Mouse (Mus musculus) small intestine, adult 2 months (tissue): Measurements from ENCODE around the gene Il10rb. TPM values are rescaled to one million over a fixed set of nuclear protein-coding genes. Genes with fewer than 3 reads are reported as not detected.

ENCODE experiments used
- H3K27ac ChIP-seq: fragments of 200-500 bp; 2 replicates; pipeline ENCODE4 v1.5.1; 2012; ENCODE audit warnings: low read depth, low read length, control low read depth, inconsistent platforms; ENCODE audit not compliant: insufficient read depth
- H3K27me3 ChIP-seq: fragments of 200-500 bp; 2 replicates; pipeline ENCODE4 v1.6.1; 2012; ENCODE audit warnings: mild to moderate bottlenecking, moderate library complexity, low read length, inconsistent platforms; ENCODE audit not compliant: control insufficient read depth, insufficient read depth
- H3K36me3 ChIP-seq: fragments of 200-500 bp; 2 replicates; pipeline ENCODE4 v1.6.1; 2012; ENCODE audit warnings: mild to moderate bottlenecking, low read length, control low read depth, inconsistent platforms; ENCODE audit not compliant: control insufficient read depth, insufficient read depth
- H3K4me1 ChIP-seq: fragments of 200-500 bp; 2 replicates; pipeline ENCODE4 v1.6.1; 2012; ENCODE audit warnings: low read length, inconsistent platforms, mixed read lengths; ENCODE audit not compliant: control insufficient read depth, insufficient read depth, insufficient read length
- H3K4me3 ChIP-seq: fragments of 200-500 bp; 2 replicates; pipeline ENCODE4 v1.5.1; 2012; ENCODE audit warnings: low read depth, mild to moderate bottlenecking, control low read depth, inconsistent platforms, low read length, moderate library complexity
- CTCF ChIP-seq: fragments of 200-500 bp; IDR thresholded peaks from 2 replicates; pipeline ENCODE4 v1.5.1; 2012; ENCODE audit warnings: low read depth, mild to moderate bottlenecking, control low read depth, inconsistent platforms, low read length, moderate library complexity, mixed read lengths; ENCODE audit not compliant: insufficient replicate concordance, insufficient read length; ENCODE audit errors: extremely low read depth
- POLR2A ChIP-seq: fragments of 200-500 bp; IDR thresholded peaks from 2 replicates; pipeline ENCODE4 v1.6.1; 2012; ENCODE audit warnings: low read depth, mild to moderate bottlenecking, control low read depth, inconsistent platforms, low read length, moderate library complexity
- WGBS: fragments of 180-500 bp; shearing (Covaris S2); methylation state at CpG from one replicate; pipeline ENCODE4 v1.1.7; 2018; 5-methylcytosine and 5-hydroxymethylcytosine counted together
- polyA plus RNA-seq: library from polyadenylated mRNA; depleted of rRNA; stranded (reverse); fragments of >200 nt; gene quantifications from 2 replicates; pipeline ENCODE4 v1.2.3, GENCODE M21; 2012

Il10rb gene
- polyA plus RNA-seq, 1 experiment, result 51.2 TPM

DNA sequence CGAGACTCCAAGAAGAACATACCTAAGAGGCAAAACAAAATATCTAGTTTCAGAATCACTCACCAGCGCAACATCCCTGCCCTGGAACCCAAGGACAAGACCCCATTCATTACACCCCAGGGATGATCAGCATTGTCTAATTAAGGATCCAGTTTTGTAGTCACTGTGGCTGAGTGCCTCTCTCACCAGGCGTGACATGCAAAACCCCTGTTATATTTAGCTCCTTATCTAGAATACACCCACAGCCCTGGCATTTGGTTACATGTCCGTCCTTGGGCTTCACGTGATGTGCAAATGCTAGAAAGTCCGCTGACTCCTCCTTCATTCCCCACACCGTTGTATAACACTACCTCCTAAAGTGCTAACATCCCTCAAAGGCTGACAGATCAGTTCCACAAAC lies 11.0 kb downstream of the Il10rb start:
- no peak overlapping the region for H3K27ac ChIP-seq
- peaks cover 75% of the 10 kb centered on the region for H3K36me3 ChIP-seq
- no peaks in the 10 kb centered on the region for H3K27me3 ChIP-seq
- WGBS, result 82% methylated on average over 7 of the region's 7 CpGs
- H3K4me1 ChIP-seq, result peaks cover 5% of the 10 kb centered on the region; the same call in 1 of the 2 replicates
- TF ChIP-seq CTCF, result no peak
- TF ChIP-seq POLR2A, result no peak
- no peak overlapping the region for H3K4me3 ChIP-seq

DNA sequence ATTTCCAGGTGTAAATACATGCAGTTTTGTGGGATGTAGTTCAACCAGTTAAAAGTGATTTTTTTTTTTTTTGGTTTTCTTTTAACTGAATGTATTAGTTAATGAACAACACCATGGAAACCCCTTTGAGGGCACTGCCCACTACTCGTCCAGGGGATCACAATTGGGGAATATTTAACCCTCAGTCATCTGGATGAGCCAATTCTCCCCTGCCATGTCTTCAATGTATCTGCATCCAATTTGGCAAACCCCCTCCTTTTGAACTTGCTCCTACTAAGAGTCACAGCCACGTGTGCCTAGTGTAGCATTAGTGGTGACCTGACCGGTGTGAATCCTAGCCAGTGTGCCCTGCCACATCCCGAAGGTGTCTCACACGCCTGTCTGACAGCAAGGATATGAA lies 12.6 kb downstream of the Il10rb start:
- Histone ChIP-seq H3K36me3 (peaks cover 80% of the 10 kb centered on the region), H3K27ac (no peak overlapping the region), H3K4me1 (peaks cover 2% of the 10 kb centered on the region; the same call in 1 of the 2 replicates), H3K27me3 (no peaks in the 10 kb centered on the region), H3K4me3 (no peak overlapping the region)
- 84% methylated on average over 5 of the region's 5 CpGs for WGBS
- TF ChIP-seq POLR2A (no peak), CTCF (no peak)

DNA sequence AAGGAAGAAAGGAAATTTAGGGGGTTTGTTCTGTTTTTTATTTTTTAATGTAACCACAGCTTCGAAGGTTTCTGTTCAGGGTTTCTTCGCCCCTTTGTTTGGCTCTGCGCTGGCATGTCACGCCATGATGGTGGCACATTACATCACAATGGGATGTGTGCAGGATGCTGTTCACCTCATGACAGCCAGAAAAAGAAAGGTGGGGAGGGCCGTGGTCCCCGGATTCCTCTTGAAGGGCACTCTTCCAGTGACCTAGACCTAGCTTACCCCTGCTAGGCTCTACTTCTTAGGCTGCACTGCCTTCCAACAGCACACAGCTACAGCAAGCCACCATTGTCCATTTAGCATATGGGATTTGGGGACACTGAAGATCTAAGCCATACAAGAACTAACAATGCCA lies 19.9 kb downstream of the Il10rb start:
- WGBS, result 96% methylated on average over 6 of the region's 6 CpGs
- Histone ChIP-seq H3K27ac (no peak overlapping the region), H3K4me1 (no peaks in the 10 kb centered on the region), H3K27me3 (no peaks in the 10 kb centered on the region), H3K4me3 (no peak overlapping the region), H3K36me3 (peaks cover 52% of the 10 kb centered on the region)
- TF ChIP-seq POLR2A, result no peak
- TF ChIP-seq CTCF, result no peak

DNA sequence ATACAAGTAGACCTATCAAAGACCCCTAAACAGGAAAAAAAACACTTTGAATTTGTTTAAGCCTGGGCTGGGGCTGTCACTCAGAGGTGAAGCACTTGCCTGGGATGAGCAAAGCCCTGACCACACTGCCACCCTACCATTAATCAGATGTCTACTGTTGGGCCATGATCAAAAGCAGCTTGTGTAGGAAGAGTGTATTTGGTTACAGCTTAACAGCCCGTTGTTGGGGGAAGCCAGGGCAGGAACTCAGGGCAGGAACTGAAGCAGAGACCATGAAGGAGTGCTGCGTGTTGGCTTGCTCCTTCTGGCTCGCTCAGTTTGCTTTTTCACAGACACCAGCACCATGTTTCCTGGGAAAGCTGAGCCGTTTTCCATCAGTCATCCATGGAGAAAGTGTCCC lies 20.6 kb downstream of the Il10rb start:
- Histone ChIP-seq H3K27me3 (no peaks in the 10 kb centered on the region), H3K36me3 (peaks cover 48% of the 10 kb centered on the region), H3K27ac (no peak overlapping the region), H3K4me3 (no peak overlapping the region), H3K4me1 (no peaks in the 10 kb centered on the region)
- TF ChIP-seq CTCF (no peak), POLR2A (no peak)
- WGBS, result 88% methylated on average over 4 of the region's 4 CpGs

DNA sequence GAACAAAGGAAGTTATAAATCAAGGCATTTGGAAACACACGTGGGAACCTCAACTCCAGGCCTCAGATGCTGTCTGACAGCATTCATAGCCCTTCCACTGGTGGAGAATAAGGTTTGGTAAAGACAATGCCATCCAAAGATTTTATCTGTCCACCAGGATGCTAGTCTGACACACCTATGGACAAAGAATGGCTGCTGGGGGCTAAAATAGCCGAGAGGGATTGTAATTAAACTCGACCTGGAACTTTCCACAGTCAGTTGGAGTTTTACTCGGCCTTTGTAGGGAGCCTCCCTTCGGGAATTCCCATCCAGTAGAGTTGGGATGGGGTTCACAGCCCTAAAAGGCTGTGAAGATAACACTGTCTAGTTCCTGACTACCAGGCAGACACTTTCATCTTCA lies 21.5 kb downstream of the Il10rb start:
- TF ChIP-seq CTCF (no peak), POLR2A (no peak)
- Histone ChIP-seq H3K4me1 (no peaks in the 10 kb centered on the region), H3K27ac (no peak overlapping the region), H3K36me3 (peaks cover 39% of the 10 kb centered on the region), H3K4me3 (no peak overlapping the region), H3K27me3 (no peaks in the 10 kb centered on the region)
- WGBS, result 71% methylated on average over 5 of the region's 5 CpGs

DNA sequence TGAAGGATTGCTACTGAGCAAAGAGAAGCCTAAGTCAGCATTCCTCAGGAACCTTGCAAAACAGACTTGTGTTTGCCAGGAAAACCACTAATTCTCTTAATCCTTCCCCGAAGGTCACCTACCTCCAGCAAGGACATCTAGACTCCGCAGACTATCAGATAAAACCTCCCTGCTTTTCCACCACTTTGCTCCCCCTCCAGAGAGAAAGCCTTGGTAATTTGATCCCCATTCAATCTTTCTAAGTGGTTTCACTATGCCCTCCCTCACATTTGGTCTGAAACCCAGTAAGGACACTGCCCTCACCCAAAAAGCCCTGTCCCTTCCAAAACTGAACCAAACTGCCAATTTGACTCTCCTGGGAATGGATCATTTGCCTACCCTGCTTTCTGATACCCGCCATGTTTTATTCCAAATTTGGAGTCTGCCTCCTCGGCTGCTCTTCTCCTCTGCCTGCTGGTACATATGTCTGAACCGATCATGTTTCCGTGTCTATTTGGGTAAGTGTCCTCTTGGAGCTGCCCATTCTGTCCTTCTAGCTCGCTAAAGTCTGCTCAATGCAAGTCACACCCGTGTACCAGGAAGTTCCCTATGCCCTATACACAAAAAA lies 22.4 kb downstream of the Il10rb start:
- no peak overlapping the region for H3K4me3 ChIP-seq
- H3K27me3 ChIP-seq, result no peaks in the 10 kb centered on the region
- TF ChIP-seq POLR2A, result no peak
- TF ChIP-seq CTCF, result no peak
- peaks cover 32% of the 10 kb centered on the region for H3K36me3 ChIP-seq
- WGBS, result 84% methylated on average over 8 of the region's 8 CpGs
- no peaks in the 10 kb centered on the region for H3K4me1 ChIP-seq
- H3K27ac ChIP-seq, result no peak overlapping the region

DNA sequence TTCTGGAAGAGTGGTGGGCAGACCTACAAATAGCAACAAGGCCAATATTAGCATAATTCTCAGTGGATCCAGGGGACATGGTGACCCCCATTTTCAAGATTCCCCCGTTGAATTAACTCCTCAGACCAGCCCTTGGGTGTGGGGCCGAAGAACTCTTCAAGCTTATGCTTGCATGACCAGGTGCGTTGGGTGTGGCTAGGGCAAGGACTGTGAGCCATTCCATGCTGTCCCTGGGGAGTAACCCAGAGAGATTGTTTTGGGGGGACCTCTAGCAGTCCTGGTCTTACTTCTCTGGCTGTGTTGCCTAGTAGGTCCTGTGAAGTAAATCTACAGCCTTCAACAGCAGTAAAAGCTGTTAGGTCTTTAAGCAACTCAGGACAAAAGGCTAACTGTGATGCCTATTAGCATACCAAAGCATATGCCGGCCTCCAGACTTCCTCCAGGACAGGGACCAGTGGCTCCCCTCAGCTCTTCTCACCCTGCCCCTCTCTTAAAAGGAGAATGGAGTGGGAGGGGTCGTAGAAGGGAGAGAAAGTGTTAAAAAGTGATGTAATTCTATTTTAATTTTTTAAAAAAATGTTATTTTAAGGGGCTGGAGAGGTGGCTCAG lies 26.9 kb downstream of the Il10rb start:
- 49% methylated on average over 5 of the region's 5 CpGs for WGBS

More for the DNA sequence above, 26.9 kb downstream of the Il10rb start:
- no peak overlapping the region for H3K4me3 ChIP-seq
- no peak for TF ChIP-seq CTCF
- no peak for TF ChIP-seq POLR2A
- H3K27ac ChIP-seq, result no peak overlapping the region
- H3K36me3 ChIP-seq, result no peaks in the 10 kb centered on the region
- no peaks in the 10 kb centered on the region for H3K4me1 ChIP-seq
- H3K27me3 ChIP-seq, result no peaks in the 10 kb centered on the region
